Mouse (Mus musculus) right cerebral cortex, postnatal 25 days (tissue): ENCODE results near the gene Gm10409.
"Not testable (repeated sequence)": the region's sequence is repeated elsewhere in the genome, so short reads cannot be mapped to it uniquely, and the experiment has no call there.

ENCODE experiments used
- DNase-seq: peaks from one replicate; pipeline ENCODE4 v3.0.0; 2022

Gm10409 gene

GRCm38 (mm10) chr14:3412314-3412713 is at the start of gene Gm10409:
Gene Gm10409 (plus strand): TSS chr14:3412614.
- DNase-seq: not testable (repeated sequence)

- not testable (repeated sequence) for DNase-seq
Observed at GRCm38 (mm10) chr14:3394793-3395192, 17.6 kb upstream of the Gm10409 start, which contains the start of gene Gm10413. Gene Gm10413 (plus strand): TSS chr14:3395093.

GRCm38 (mm10) chr14:3427803-3428202 is 15.4 kb downstream of the Gm10409 start, which contains the start of gene Gm3005:
Gene Gm3005 (plus strand): TSS chr14:3428103.
- not testable (repeated sequence) for DNase-seq

GRCm38 (mm10) chr14:3449079-3449478 is 36.7 kb downstream of the Gm10409 start, which contains the start of gene Gm10408:
Gene Gm10408 (plus strand): TSS chr14:3449379.
- not testable (repeated sequence) for DNase-seq
